Mouse (Mus musculus): ENCODE measurements around the gene Eif1b. TPM values are rescaled to one million over a fixed set of nuclear protein-coding genes. Genes with fewer than 3 reads are reported as not detected.

Gene Eif1b
- 31.4 and 45.8 TPM in 2 replicates for polyA plus RNA-seq (2012; rRNA removed)

DNA sequence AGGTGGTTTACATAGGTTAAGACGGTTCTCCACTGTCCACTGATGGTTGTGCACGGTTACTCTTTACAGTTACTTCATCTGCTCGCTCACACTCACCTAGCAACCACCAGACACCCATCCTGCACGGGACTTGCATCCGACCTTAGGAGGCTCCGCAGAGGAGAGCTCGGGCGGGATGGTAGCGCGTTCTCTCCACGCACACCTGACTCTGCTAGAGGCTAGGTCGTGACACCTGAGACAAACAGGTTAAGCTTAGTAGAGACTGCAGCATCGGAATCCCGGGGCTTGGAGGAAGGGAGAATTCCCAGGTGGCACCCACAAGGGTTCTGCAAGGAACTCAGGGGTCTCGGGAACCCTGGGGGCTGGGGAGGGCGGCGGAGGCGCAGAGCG, at the start of gene Eif1b:
Gene Eif1b, plus strand, starts transcription at position 223 of the 390 bp plus-strand sequence.
- Histone ChIP-seq H3K4me1 (ENCODE audit: control insufficient read depth, insufficient read depth, low read length) (peaks cover 2% of the 10 kb centered on the region; the same call in 1 of the 2 replicates), H3K4me3 (replicated peaks; ENCODE audit: extremely low read depth, low read depth, low read length) (peak within 1 kb of the TSS; percentile 65)
- DNase-seq: peak; percentile 56
- 4% methylated on average over 19 of the region's 19 CpGs for WGBS
- no peak for TF ChIP-seq CTCF (IDR thresholded peaks at IDR 0.05; ENCODE audit: insufficient read depth, low read length)
- TF ChIP-seq POLR2A (IDR thresholded peaks at IDR 0.05; ENCODE audit: borderline replicate concordance, extremely low read depth, low read depth, low read length): no peak

- no peak overlapping the region for H3K4me3 ChIP-seq (replicated peaks; ENCODE audit: extremely low read depth, low read depth, low read length)
- no peak for DNase-seq
- 77% methylated on average over 9 of the region's 9 CpGs for WGBS
- TF ChIP-seq POLR2A (IDR thresholded peaks at IDR 0.05; ENCODE audit: borderline replicate concordance, extremely low read depth, low read depth, low read length) (no peak), CTCF (IDR thresholded peaks at IDR 0.05; ENCODE audit: insufficient read depth, low read length) (no peak)
- H3K4me1 ChIP-seq (ENCODE audit: control insufficient read depth, insufficient read depth, low read length): no peaks in the 10 kb centered on the region
Observed at GRCm38 (mm10) chr9:120444642-120445041, 47.4 kb upstream of the Eif1b start.

- no peaks in the 10 kb centered on the region for H3K4me1 ChIP-seq (ENCODE audit: control insufficient read depth, insufficient read depth, low read length)
- 84% methylated on average over 6 of the region's 6 CpGs for WGBS
- TF ChIP-seq POLR2A (IDR thresholded peaks at IDR 0.05; ENCODE audit: borderline replicate concordance, extremely low read depth, low read depth, low read length) (no peak), CTCF (IDR thresholded peaks at IDR 0.05; ENCODE audit: insufficient read depth, low read length) (no peak)
- H3K4me3 ChIP-seq (replicated peaks; ENCODE audit: extremely low read depth, low read depth, low read length): no peak overlapping the region
- no peak for DNase-seq
Observed at GRCm38 (mm10) chr9:120449696-120450329, 42.2 kb upstream of the Eif1b start.

- no peak for TF ChIP-seq POLR2A (IDR thresholded peaks at IDR 0.05; ENCODE audit: borderline replicate concordance, extremely low read depth, low read depth, low read length)
- no peak for TF ChIP-seq CTCF (IDR thresholded peaks at IDR 0.05; ENCODE audit: insufficient read depth, low read length)
- Histone ChIP-seq H3K4me1 (ENCODE audit: control insufficient read depth, insufficient read depth, low read length) (no peaks in the 10 kb centered on the region), H3K4me3 (replicated peaks; ENCODE audit: extremely low read depth, low read depth, low read length) (no peak overlapping the region)
- no peak for DNase-seq
- WGBS: 37% methylated on average over 9 of the region's 9 CpGs
Observed at GRCm38 (mm10) chr9:120455768-120456655, 36.0 kb upstream of the Eif1b start.

- Histone ChIP-seq H3K4me3 (replicated peaks; ENCODE audit: extremely low read depth, low read depth, low read length) (no peak overlapping the region), H3K4me1 (ENCODE audit: control insufficient read depth, insufficient read depth, low read length) (no peaks in the 10 kb centered on the region)
- WGBS: 95% methylated on average over 1 of the region's 1 CpGs
- TF ChIP-seq POLR2A (IDR thresholded peaks at IDR 0.05; ENCODE audit: borderline replicate concordance, extremely low read depth, low read depth, low read length): no peak
- no peak for TF ChIP-seq CTCF (IDR thresholded peaks at IDR 0.05; ENCODE audit: insufficient read depth, low read length)
- no peak for DNase-seq
Observed at GRCm38 (mm10) chr9:120470431-120470830, 21.6 kb upstream of the Eif1b start.

DNA sequence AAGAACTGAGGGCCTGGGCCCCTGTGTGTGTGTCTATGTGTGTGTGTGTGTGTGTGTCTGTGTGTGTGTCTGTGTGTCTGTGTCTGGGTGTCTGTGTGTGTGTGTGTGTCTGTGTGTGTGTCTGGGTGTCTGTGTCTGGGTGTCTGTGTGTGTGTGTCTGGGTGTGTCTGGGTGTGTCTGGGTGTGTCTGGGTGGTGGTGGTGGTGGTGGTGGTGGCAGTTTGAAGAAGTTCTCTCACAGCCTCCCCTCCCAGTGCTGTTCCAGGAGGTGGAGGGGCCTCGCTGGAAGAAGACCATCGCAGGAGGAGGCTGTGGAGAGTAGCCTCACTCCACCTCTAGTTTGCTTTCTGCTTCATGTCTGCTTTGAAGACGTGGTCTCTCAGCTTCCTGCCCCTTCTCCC, 10.4 kb upstream of the Eif1b start:
- 57% methylated on average over 3 of the region's 3 CpGs for WGBS
- no peak for DNase-seq
- no peak overlapping the region for H3K4me3 ChIP-seq (replicated peaks; ENCODE audit: extremely low read depth, low read depth, low read length)
- no peak for TF ChIP-seq CTCF (IDR thresholded peaks at IDR 0.05; ENCODE audit: insufficient read depth, low read length)
- no peak for TF ChIP-seq POLR2A (IDR thresholded peaks at IDR 0.05; ENCODE audit: borderline replicate concordance, extremely low read depth, low read depth, low read length)
- H3K4me1 ChIP-seq (ENCODE audit: control insufficient read depth, insufficient read depth, low read length): no peaks in the 10 kb centered on the region

DNA sequence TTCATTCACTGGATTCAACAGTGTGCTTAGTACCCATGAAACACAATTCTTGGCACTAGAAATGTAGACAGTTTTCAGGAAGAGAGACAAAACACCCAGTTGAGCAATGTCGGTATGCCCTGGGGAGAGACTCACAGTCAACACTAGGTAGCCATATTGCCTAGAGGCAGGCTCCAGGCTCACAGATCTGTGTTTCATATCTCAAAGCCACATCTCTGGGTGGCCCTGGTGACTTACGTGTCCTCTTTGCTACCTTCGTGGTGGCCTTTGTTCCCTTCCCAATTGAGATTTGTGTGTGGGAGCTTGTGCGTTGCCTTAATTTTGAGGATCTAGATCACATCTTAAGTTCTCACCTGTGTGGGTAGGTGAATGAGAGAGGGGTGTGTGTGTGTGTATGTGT, 9.7 kb upstream of the Eif1b start:
- DNase-seq: no peak
- Histone ChIP-seq H3K4me3 (replicated peaks; ENCODE audit: extremely low read depth, low read depth, low read length) (no peak overlapping the region), H3K4me1 (ENCODE audit: control insufficient read depth, insufficient read depth, low read length) (no peaks in the 10 kb centered on the region)
- WGBS: 89% methylated on average over 4 of the region's 4 CpGs
- TF ChIP-seq POLR2A (IDR thresholded peaks at IDR 0.05; ENCODE audit: borderline replicate concordance, extremely low read depth, low read depth, low read length) (no peak), CTCF (IDR thresholded peaks at IDR 0.05; ENCODE audit: insufficient read depth, low read length) (no peak)

GRCm38 (mm10) chr9:120483101-120483500, 8.9 kb upstream of the Eif1b start:
- DNase-seq: no peak
- no peak for TF ChIP-seq POLR2A (IDR thresholded peaks at IDR 0.05; ENCODE audit: borderline replicate concordance, extremely low read depth, low read depth, low read length)
- no peak for TF ChIP-seq CTCF (IDR thresholded peaks at IDR 0.05; ENCODE audit: insufficient read depth, low read length)
- H3K4me3 ChIP-seq (replicated peaks; ENCODE audit: extremely low read depth, low read depth, low read length): no peak overlapping the region
- H3K4me1 ChIP-seq (ENCODE audit: control insufficient read depth, insufficient read depth, low read length): no peaks in the 10 kb centered on the region
- WGBS: 86% methylated on average over 8 of the region's 8 CpGs

DNA sequence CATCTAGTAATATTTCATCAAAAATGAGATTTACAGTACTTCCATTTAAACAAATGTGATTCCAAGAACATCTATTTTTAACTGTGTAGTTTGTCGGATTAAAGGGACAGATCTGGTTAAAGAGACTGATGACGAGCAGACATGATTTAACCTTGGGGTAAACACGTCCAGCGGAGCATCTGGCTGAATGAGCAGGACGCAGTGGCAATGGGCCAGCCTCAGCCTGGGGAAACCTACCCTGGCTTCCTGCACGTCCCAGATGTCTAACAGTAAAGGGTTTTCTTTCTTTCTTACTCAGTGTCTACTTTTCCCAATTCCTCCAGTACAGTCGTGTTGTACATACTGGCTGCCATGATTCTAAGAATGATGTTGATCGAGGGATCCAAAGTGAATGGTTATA, 5.0 kb upstream of the Eif1b start:
- DNase-seq: no peak
- Histone ChIP-seq H3K4me3 (replicated peaks; ENCODE audit: extremely low read depth, low read depth, low read length) (no peak overlapping the region), H3K4me1 (ENCODE audit: control insufficient read depth, insufficient read depth, low read length) (no peaks in the 10 kb centered on the region)
- TF ChIP-seq CTCF (IDR thresholded peaks at IDR 0.05; ENCODE audit: insufficient read depth, low read length) (no peak), POLR2A (IDR thresholded peaks at IDR 0.05; ENCODE audit: borderline replicate concordance, extremely low read depth, low read depth, low read length) (no peak)
- WGBS: 62% methylated on average over 8 of the region's 8 CpGs
